Mouse (Mus musculus) CH12.LX (cell line): ENCODE results near the gene Kpna7.

Experiments used
- BHLHE40 ChIP-seq: IDR thresholded peaks from 2 replicates; pipeline ENCODE4 v1.6.1; 2011; ENCODE audit warnings: mild to moderate bottlenecking, low read depth, low read length, improper control_type of control experiment
- CHD1 ChIP-seq: IDR thresholded peaks from 2 replicates; pipeline ENCODE4 v1.6.1; 2012; ENCODE audit warnings: low read depth, low read length, improper control_type of control experiment, inconsistent platforms
- CTCF ChIP-seq, 2 experiments: IDR thresholded peaks in 1 of 2; conservative IDR thresholded peaks in 1 of 2; 2 replicates each; pipeline ENCODE4 v1.5.1; 2011 to 2012; ENCODE audit warnings: low read depth in 2 of 2, low read length in 2 of 2, improper control_type of control experiment in 1 of 2, inconsistent platforms in 1 of 2, mild to moderate bottlenecking in 1 of 2, moderate library complexity in 1 of 2
- ELF1 ChIP-seq: IDR thresholded peaks from 2 replicates; pipeline ENCODE4 v1.6.1; 2014; ENCODE audit warnings: low read depth, mild to moderate bottlenecking, inconsistent platforms, low read length, improper control_type of control experiment
- EP300 ChIP-seq: IDR thresholded peaks from 2 replicates; pipeline ENCODE4 v1.6.1; 2011; ENCODE audit warnings: low read length, improper control_type of control experiment
- GABPA ChIP-seq: IDR thresholded peaks from 2 replicates; pipeline ENCODE4 v1.6.1; 2012; ENCODE audit warnings: low read depth, low read length, improper control_type of control experiment, inconsistent platforms; ENCODE audit not compliant: insufficient replicate concordance
- HCFC1 ChIP-seq: IDR thresholded peaks from 2 replicates; pipeline ENCODE4 v1.6.1; 2012; ENCODE audit warnings: low read depth, mild to moderate bottlenecking, inconsistent platforms, low read length, improper control_type of control experiment
- MAFK ChIP-seq: IDR thresholded peaks from 2 replicates; pipeline ENCODE4 v1.6.1; 2011; ENCODE audit warnings: low read length, improper control_type of control experiment; ENCODE audit not compliant: insufficient replicate concordance
- MAX ChIP-seq: IDR thresholded peaks from 2 replicates; pipeline ENCODE4 v1.6.1; 2011; ENCODE audit warnings: low read length, improper control_type of control experiment
- POLR2A ChIP-seq: IDR thresholded peaks from 2 replicates; pipeline ENCODE4 v1.6.1; 2011; ENCODE audit warnings: low read depth, mild to moderate bottlenecking, improper control_type of control experiment, low read length
- RAD21 ChIP-seq: IDR thresholded peaks from 2 replicates; pipeline ENCODE4 v1.6.1; 2011; ENCODE audit warnings: low read depth, mild to moderate bottlenecking, low read length, improper control_type of control experiment, moderate library complexity
- TCF12 ChIP-seq: IDR thresholded peaks from 2 replicates; pipeline ENCODE4 v1.6.1; 2014; ENCODE audit warnings: low read depth, mild to moderate bottlenecking, inconsistent platforms, low read length, improper control_type of control experiment
- UBTF ChIP-seq: IDR thresholded peaks from 2 replicates; pipeline ENCODE4 v1.6.1; 2012; ENCODE audit warnings: low read depth, mild to moderate bottlenecking, inconsistent platforms, low read length, improper control_type of control experiment, moderate library complexity
- ZMIZ1 ChIP-seq: IDR thresholded peaks from 2 replicates; pipeline ENCODE4 v1.6.1; 2012; ENCODE audit warnings: low read depth, mild to moderate bottlenecking, inconsistent platforms, low read length, improper control_type of control experiment

- TF ChIP-seq MAFK, result no peak
- TF ChIP-seq CTCF (conservative IDR thresholded peaks at IDR 0.05 in 1 of 2, IDR thresholded peaks at IDR 0.05 in 1 of 2; ENCODE audit: low read depth in 2 of 2, low read length in 2 of 2), result peak; percentile 21 to 72; a peak in 2 of 4 replicates
- no peak for TF ChIP-seq EP300
- TF ChIP-seq HCFC1, result no peak
- no peak for TF ChIP-seq POLR2A
- TF ChIP-seq MAX, result no peak
- no peak for TF ChIP-seq ELF1
- no peak for TF ChIP-seq ZMIZ1
- no peak for TF ChIP-seq BHLHE40
- TF ChIP-seq RAD21, result peak; percentile 17
- TF ChIP-seq CHD1, result no peak
- no peak for TF ChIP-seq GABPA
- no peak for TF ChIP-seq UBTF
- no peak for TF ChIP-seq TCF12
Measured at GRCm38 (mm10) chr5:145116916-145117315, 33.1 kb upstream of the Kpna7 start.
